Mouse (Mus musculus) CD8-positive naive resting alpha-beta T cell, adult 57 days (primary cell): Measurements from ENCODE around the gene Olfr1448. TPM values are rescaled to one million over a fixed set of nuclear protein-coding genes. Genes with fewer than 3 reads are reported as not detected.

ENCODE experiments used
- total RNA-seq: library from RNA; stranded (reverse); gene quantifications from one replicate; pipeline ENCODE4 v1.2.4, GENCODE M21; 2023

The Olfr1448 gene
- not detected for total RNA-seq

DNA sequence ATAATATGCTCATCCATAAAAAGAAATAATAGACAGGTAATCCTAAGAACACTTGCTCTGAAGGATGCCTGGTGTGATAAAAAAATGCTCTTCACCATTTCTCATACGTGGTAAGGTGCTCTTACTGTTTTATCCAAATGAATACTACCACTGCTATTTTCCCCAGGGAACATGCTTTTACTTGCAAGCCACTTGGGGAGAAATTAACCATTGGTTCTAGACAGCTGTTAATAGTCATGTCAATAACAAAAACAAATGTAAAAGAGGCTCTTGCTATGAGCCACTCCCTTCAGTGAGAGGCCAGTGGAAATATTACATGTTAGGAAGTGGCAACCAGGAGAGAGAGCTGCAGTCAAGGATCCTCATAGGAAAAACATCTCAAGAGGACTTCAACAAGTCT is at the start of gene Olfr1448:
TSS of gene Olfr1448 (minus strand) at position 101 of the 400 bp plus-strand sequence.

GRCm38 (mm10) chr19:12949958-12950357 is 25.7 kb upstream of the Olfr1448 start, which contains the start of gene Olfr1450:
TSS of gene Olfr1450 (plus strand) at chr19:12950258.

GRCm38 (mm10) chr19:12930540-12930939 is 6.3 kb upstream of the Olfr1448 start, which contains the start of gene Olfr1449:
TSS of gene Olfr1449 (plus strand) at chr19:12930840.

DNA sequence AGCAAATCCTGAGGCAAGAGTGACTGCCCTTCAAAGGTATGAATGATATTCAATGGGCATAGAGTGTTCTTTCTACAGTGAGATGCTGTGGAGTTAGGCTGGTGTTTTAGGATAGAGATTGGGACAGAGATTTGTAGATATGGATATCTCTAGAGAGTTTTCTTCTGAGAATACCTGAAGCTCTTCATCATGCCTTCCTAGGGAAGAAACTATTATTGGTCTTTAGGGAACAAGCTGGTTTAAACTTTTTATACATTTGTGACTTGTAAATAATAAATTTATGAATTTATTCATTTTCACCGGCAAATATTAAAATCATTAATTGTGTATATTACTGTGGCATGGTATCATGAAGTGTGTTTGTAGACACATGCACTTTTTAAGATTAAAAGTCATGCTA is 20.6 kb downstream of the Olfr1448 start, which contains the start of gene Olfr1447:
TSS of gene Olfr1447 (minus strand) at position 101 of the 400 bp plus-strand sequence.

GRCm38 (mm10) chr19:12893424-12893823 is 30.8 kb downstream of the Olfr1448 start, which contains the start of gene Olfr1446:
TSS of gene Olfr1446 (minus strand) at chr19:12893524.

DNA sequence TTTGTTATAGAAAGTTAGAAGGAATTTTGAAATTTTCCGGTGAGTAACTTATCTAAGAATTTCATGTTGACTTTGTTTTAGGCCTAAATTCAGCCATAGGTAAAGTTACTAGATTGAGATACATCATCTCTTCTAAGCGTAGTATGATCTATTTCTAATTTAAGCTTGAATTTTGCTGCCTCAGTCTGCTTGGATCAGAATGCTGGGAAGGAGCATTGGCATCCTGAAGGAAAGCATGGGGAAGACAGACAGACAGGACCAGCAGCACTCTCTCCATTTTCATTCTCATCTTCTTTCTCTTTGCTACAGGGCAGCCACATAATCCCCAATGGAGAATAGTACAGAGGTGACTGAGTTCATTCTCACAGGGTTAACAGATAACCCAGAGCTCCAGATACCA is 40.7 kb downstream of the Olfr1448 start, which contains the start of gene Olfr1445:
TSS of gene Olfr1445 (plus strand) at position 301 of the 400 bp plus-strand sequence.

Other genes with a start within 250 kb of the Olfr1448 start
- gene Olfr1443, start 246.3 kb downstream of the Olfr1448 start, total RNA-seq: not detected
- gene Keg1, start 228.6 kb downstream of the Olfr1448 start, total RNA-seq: not detected
- 4.3 TPM for gene Cntf, start 158.8 kb downstream of the Olfr1448 start, total RNA-seq
- gene Zfp91, start 128.3 kb downstream of the Olfr1448 start, total RNA-seq: 67.2 TPM
- 47.4 TPM for gene Lpxn, start 128.2 kb downstream of the Olfr1448 start, total RNA-seq
- 1.5 TPM for gene Gm5244, start 77.7 kb downstream of the Olfr1448 start, total RNA-seq
- 0.31 TPM for gene Olfr1444, start 67.1 kb downstream of the Olfr1448 start, total RNA-seq
- not detected for gene Olfr1445, start 40.6 kb downstream of the Olfr1448 start, total RNA-seq
- gene Olfr1446, start 30.9 kb downstream of the Olfr1448 start, total RNA-seq: not detected
- not detected for gene Olfr1447, start 20.7 kb downstream of the Olfr1448 start, total RNA-seq
- gene Olfr1449, start 6.4 kb upstream of the Olfr1448 start, total RNA-seq: not detected
- not detected for gene Olfr1450, start 25.8 kb upstream of the Olfr1448 start, total RNA-seq
- not detected for gene Olfr1451, start 70.6 kb upstream of the Olfr1448 start, total RNA-seq
- not detected for gene Olfr1453, start 103.9 kb upstream of the Olfr1448 start, total RNA-seq
- not detected for gene Olfr1454, start 136.2 kb upstream of the Olfr1448 start, total RNA-seq
- gene Olfr1457, start 173.5 kb upstream of the Olfr1448 start, total RNA-seq: not detected
- not detected for gene Olfr1458, start 182.4 kb upstream of the Olfr1448 start, total RNA-seq
- gene Olfr1459, start 225.1 kb upstream of the Olfr1448 start, total RNA-seq: not detected
- not detected for gene Olfr1461, start 238.6 kb upstream of the Olfr1448 start, total RNA-seq